Mouse (Mus musculus) c-Kit-positive CD71-negative TER-119-negative erythroid progenitor cells, embryonic 14.5 days (primary cell): Measurements from ENCODE around the gene Gne.
"Not testable (repeated sequence)": the region's sequence is repeated elsewhere in the genome, so short reads cannot be mapped to it uniquely, and the experiment has no call there.

Experiments
- DNase-seq: peaks from one replicate; pipeline ENCODE4 v3.0.0-alpha.2; 2013; ENCODE audit warnings: low read depth

Gne gene

DNA sequence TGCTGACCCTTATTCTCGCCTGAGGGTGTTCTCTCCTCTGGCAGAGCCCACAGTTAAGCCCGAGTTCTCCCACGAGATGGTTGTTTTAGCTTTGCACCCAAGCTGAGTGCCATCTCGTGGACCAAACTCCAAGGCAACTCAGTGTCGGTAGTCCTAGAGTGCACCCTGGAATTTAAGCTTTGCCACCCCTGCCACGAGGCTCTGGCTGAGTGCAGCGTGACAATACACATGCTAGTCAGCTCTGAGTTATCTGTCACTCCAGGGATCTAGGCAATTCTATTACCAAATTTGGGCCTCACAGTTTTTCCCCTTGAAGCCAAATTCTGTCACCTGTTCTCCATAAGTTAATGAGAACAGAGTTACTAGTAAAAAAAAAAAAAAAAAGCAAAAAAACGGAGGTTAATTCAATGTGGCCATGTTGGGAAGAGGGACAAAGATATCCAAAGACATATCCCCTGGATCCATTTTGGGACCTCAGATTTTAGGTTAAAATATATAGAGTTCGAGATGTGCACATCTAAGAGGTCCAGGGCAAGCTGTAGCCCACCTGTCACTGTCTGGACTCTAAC, 11.0 kb downstream of the Gne start:
- DNase-seq, result no peak

- peak; percentile 71 for DNase-seq
These were observed 11.7 kb downstream of the Gne start for GRCm38 (mm10) chr4:44072146-44072872.

DNA sequence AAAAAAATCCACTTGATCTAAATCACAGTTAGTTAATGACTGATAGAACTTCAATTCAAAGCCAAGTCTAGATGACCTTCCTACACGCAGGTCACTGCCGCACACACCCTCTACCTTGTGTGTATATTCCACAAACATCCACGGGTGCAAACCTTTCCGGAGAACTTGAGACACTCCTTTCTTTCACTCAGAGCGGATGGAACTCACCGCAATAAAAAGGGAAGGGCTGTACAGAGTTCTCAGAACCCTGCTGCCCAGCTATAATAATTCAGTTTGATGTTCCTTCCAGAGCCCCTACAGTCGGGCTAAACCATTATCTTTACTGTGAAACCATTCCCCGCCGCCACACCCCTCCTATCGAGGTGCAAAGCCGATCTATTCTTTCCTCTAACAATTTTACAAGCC, 12.2 kb downstream of the Gne start:
- DNase-seq, result no peak

GRCm38 (mm10) chr4:44070641-44071040, 13.3 kb downstream of the Gne start:
- DNase-seq, result no peak

DNA sequence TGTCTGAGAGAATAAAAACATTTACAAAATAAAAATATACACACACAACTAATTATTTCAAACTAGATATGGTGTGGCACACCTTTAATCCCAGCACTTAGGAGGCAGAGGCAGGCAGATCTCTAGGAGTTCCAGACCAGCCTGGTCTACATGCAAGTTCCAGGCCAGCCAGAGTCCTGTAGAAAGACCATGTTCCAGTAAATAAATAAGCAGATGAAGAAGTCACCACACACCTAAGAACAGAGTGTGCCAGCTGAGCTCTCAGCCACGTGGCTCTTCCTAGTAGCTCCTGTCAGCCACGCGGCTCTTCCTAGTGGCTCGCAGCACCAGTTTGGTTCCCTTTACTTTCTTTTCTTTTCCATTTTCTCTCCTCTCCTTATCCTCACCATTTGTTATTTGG, 14.6 kb downstream of the Gne start:
- DNase-seq, result no peak

DNA sequence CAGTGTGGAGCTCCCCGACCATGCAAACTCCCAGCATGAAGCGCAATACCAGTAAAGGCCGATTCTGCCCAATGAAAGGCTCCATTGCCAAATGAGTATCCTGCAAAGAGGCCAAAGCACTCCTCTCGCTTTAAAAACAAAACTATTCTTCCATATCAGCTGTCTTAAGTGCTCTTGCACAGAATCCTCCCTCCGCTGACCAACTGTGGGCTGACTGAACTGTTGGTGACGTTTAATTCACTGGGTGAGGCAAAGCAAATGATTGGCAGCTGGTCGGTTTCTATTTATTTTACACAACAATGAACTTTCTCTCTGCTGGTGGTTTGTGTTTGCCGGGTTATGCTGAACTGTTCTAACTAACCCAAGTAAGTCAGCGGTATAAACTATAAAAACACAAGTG, 15.2 kb downstream of the Gne start:
- no peak for DNase-seq

- DNase-seq, result no peak
These were observed 17.1 kb downstream of the Gne start for GRCm38 (mm10) chr4:44066891-44067290.

DNA sequence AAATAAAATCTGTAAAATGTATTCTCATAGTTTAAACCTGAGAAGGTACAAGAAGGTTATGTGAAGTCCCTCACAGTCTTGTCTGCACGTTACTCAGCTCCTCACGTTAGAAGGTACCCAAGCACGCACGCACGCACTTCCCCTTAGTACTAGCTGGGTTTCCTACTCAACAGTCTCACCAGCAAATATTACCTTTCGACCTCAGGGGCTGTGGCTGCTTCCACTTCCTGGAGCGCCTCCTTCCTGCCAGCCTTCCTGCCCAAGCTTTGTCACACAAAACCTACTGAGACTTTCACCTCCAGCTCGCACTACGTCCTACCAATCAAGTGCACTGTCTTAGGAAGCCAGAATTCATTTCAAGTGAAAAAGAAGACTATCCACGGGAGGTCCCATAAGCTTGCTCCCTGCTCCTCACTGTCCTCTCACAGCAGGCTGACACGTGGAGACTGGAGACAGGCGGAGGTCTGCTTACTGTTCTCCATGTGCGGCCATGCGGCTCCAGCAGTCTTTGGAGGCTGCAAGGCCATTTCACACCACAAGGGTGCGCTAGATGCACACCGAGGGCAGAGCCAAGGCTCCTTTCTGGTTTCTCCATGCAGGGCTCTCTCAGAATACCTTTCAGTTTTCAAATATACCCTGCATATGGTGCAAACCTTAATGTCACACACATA, 18.5 kb downstream of the Gne start:
- DNase-seq, result peak; percentile 91

GRCm38 (mm10) chr4:44062816-44063215, 21.2 kb downstream of the Gne start:
- no peak for DNase-seq

DNA sequence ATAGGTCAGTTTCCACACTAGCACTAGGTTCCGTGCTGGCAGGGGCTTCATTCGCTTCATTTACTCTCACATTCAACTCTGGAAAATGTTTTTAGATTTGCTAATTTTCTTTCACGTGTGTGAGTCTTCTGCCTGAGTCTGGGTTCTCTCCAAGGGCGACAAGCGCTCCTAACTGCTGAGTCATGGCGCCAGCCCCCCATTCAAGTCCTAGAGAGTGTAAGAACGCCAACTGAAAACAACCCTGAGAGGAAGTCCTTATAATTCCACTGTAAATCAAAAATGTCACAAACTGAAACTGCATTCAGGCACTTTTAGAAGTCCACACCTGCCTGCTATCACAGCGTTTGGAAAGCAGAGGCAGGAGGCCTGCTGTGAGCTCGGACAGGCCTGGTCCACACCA, 21.9 kb downstream of the Gne start:
- DNase-seq, result peak; percentile 32

DNA sequence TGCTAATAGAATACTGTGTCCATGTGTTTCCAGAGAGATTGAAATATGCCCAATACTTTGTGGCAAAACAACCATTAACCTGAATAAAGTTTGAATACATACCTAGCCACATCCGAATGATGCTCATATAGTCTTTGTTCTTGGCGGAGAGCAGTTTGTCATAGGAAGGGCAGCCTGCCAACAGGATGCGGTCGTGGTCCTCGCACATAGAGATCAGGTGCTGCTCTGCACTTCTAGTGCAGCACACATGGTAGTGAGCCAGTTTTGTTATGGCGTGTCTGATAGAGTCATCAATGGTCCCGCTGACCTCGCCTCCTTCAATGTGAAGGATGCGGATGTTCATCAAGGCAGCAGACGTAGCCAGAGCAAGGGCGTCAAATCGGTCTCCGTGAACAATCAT, 24.3 kb downstream of the Gne start:
- DNase-seq, result no peak

DNA sequence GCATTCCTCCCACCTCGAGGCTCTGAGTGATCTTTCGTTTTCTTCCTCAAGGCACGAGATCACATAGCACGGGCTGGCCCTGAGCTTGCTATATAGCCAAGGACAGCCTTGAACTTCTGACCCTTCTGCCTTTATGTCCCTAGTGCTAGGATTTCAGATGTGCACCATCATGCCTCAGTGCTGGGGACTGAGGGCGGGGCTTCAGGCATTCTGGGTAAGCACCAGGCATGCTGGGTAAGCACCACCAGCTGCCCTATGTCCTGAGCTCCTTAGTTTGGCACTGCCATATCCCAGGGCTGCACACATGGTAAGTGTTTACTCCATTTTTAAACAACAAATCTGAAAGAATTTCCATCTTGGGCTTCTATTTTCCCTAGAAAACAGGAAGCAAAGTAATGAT, 34.2 kb downstream of the Gne start:
- no peak for DNase-seq

DNA sequence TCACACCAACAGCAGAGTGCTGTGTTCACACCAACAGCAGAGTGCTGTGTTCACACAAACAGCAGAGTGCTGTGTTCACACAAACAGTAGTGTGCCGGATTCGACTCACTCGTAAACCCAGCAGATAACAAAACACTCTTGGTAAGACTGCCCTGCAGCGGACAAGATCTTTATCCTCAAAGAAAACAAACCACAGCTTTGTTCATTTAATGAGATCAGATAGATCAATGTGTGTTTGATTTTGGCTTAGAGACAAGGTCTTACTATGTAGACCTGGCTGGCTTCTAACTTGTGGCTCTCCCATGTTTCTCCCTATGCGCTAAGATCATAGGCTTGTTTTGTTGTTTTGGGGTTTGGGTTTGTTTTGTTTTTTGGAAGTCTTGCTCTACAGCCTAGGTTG, 37.9 kb downstream of the Gne start:
- DNase-seq, result no peak

DNA sequence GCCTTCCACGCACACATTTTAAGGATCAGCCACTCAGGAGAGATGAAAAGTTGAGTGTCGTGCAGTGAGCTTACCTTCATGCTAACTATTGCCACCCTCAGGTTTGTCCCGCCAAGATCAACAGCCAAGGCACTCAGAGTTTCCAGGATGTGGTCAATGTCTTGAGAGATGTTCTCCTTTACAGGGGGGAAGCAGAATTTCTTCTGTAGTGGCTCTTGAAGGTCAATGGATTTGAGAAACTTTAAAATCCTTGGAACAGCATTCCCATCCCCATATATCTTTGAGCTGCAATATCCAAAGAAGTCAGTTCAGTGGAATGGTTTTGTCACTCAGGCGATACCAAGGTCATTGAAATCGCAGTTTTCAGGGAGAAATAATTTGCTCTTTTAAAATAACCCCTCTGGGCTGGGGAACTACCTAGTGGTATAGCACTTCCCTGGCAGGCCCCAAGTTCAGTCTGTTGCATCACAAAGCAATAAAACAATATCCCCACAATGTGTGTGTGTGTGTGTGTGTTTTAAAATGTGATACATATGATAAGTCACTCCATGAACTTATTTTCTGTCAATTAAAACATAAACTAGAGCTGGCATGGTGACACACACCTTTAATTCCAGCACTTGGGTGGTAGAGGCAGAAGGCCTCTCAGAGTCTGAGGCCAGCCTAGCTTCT, 39.2 kb downstream of the Gne start:
- DNase-seq, result no peak

- not testable (repeated sequence) for DNase-seq
These were observed 40.8 kb downstream of the Gne start for GRCm38 (mm10) chr4:44043182-44043581.

DNA sequence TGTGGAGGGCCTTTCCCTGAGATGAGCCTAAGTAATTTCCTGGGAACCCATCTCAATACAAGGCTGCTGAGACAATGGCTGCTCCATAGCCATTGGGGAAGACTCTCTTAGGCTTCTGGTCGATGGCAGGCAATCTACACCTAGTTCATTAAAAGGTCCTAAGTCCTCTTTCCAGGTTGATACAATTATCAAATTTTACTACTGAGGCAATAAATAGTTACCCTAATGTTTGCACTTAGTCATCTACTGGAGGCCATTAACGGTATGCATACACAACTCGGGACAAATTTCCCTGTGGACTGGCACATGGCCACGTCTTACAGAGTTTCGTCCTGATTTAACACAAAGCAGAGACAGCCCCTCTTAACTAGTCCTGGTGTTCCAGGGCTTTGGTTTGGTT, 41.5 kb downstream of the Gne start:
- no peak for DNase-seq

DNA sequence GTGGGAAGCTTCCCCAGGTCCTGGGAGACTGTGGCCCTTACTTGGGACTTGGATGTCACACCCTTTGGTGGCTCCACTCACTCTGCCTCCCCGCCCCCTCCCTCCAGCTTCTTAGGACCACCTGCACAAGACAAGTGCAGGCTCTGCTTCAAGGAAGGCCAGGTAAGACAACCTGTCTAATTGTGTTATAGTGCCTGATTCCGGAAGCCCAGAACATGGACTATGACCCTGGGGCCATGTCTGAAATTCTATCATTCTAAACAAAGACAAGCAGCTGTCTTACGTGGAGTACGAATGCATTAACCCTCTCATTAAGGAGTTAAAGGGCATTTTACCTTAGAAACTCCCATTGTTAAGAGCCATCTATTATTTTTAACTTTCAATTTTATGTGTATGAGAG, 43.2 kb downstream of the Gne start:
- DNase-seq, result no peak

DNA sequence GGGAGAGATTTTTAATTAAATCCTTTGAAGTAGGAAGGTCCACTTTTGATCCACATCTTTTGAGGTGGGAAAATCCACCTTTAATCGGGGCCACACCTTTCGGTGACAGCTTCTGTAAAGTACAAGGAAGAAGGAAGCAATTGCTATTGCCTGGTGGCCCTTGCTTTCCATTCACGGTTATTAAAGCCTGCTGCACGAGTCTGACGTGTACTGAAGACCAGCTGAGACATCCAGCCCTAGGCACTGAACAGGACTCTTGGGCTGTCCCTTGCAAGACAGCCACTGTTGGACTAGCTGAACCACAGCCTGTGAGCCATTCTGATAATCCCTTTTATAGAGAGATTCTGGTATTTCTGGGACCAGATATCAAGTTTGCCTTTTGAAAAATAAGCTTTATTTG, 47.5 kb downstream of the Gne start:
- no peak for DNase-seq

DNA sequence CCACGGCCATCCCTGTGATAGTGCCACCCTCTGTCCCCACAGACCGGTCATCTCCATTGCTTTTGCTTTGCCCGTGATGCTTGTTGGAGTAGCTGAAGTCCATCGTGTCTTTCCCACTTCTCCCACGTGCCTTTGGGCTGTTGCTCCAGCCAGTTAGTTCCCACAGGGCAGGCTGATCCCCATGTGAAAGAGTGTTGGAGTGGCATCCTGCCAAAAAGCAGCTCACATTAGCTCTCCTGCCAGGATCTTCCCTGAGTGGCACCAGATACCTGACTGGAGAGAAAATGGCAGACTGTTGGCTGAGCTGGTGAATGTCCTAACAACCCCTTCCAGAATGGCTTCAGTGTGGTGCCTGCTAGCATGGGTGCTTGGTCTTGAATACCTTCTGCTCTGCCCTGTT, 52.5 kb downstream of the Gne start:
- DNase-seq, result no peak

DNA sequence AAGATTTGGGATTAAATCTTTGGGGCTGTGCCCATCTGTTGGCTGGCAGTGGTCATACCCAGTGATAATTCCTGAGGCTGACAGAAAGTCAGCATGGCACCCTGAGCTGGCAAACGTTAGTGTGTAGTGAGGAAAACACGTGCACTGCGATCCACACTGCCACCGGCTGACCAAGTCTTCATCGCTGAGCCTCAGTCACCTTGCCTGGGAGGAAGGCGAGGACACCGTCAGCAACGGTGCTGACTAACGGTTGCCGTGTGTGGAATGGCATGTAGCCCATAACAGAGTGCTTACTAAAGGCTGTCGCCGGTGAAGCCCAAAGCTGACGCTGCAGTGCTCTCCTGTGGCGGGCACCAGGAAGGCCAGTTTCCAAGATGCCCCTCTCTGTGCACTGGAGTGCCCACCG, 54.3 kb downstream of the Gne start:
- no peak for DNase-seq

DNA sequence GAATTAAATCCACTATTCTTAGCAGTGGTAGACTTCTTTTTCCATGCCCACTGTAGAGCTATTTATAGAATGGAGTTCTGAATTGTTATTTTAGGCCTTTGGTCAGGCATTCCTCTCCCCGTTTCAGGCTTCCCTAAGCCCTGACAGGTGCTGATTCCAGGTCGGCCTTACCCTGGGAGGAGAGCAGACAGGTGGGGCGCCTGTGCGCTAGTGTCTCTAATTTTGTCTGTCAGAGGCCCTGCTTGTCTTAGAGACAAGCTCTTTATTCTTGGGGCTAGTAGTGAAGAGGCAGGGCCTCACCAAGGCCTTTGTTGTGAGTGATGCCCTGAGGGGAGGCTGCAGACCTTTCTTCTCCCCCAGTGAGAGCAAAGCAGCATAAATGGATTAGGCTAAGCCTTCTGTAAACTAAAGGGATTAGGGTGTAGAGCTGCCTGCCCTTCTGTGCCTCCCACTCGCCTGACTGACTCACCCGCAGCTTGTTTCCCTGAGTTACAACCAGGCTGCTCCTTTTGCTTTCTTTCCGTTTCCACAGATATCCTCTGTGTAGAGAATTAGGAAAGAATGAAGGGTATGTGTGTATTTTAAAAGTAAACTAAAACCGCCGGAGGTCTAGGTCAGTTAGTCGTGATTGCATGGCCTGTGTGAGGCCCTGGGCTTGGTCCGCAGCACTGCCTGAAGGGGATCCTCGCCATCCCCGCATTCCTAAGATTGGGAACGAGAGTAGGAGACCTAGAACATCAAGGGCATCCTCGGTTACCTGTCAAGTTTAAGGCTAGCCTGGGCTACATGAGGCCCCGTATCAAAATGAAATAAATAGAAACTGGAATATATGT, 55.5 kb downstream of the Gne start:
- DNase-seq, result no peak

DNA sequence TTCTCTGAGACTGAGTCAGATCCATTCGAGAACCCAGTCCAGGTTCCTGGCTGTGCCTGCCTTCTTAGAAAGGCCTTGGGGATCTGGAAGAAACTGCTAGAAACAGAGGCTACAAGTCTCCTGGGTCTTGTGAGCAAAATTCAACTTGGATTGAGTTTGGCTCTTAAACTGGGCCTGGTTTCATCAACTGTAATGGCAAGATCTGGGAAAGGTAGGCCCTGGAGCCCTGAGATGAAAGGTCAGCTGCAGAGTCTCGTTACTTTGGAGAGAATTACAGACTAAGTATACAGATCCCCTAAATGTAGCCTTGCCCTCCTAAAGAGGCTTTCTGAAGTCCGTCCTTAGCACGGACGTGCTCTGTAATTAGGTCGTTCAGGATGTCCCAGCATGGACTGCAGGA, 58.4 kb downstream of the Gne start:
- no peak for DNase-seq
